Mouse (Mus musculus) thymus, postnatal 0 days (tissue): Measurements from ENCODE around the gene Gm26620. TPM values are rescaled to one million over a fixed set of nuclear protein-coding genes. Genes with fewer than 3 reads are reported as not detected.

Experiments
- DNase-seq: peaks from one replicate; pipeline ENCODE4 v3.0.0-alpha.2; 2015; ENCODE audit warnings: low spot score
- polyA plus RNA-seq: library from polyadenylated mRNA; unstranded; fragments of >200 nt; fragmentation: Nextera tagmentation; extraction: Ambion mirVana; gene quantifications from 2 replicates; pipeline ENCODE4 v1.2.1, GENCODE M21; 2015

Gm26620 gene
- polyA plus RNA-seq, result 0.34 and 0.45 TPM in 2 replicates

DNA sequence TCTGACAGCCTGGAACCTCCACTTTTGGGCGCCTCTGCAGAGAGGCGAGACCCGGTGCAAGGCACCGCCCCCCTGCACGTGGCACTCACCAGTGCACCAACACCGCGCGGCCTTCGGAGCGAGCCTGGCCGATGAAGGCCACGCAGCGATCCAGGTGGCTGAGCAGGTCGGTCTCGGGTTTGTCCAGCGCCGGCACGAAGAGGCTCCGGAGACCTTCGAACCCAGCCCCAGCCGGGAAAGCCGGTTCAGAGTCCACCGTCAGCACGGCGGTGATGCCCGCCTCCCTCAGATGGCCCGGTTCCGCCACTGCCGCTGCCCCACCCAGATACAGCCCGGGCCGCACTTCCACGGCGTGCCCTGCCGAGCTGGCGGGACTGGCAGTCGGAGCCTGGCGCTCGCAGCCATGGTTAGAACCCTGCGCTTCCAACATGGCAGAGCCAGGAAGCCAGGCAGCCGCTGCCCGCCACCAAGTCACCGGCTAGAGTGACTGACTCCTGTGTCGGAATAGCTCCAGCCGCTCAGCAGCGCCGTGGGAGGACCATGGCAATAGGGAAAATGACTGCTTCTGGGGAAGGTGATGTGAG, at the start of gene Gm26620, which contains the start of gene Dusp12:
Gm26620 (plus strand) TSS at position 88 of the 584 bp plus-strand sequence.
Dusp12 (minus strand) TSS at position 563 of the 584 bp plus-strand sequence.
- peak; percentile 88 for DNase-seq

DNA sequence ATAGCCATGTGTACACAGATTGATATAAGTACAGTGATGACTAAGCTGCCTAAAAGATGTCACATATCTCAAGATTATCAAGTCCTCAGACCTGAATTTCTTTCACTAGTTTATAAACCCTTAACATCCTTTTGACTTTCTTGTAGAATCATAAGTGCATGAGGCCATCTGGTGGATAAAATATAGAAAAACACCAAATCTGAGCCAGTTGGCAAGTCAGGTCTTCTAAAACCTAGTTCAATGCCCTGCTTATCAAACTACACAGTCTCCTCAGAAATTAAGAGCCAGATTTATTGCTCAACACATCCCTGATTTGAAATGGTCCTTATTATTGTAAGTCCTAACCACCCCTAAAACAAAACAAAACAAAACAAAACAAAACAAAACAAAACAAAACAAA, 45.2 kb upstream of the Gm26620 start:
- peak; percentile 57 for DNase-seq

DNA sequence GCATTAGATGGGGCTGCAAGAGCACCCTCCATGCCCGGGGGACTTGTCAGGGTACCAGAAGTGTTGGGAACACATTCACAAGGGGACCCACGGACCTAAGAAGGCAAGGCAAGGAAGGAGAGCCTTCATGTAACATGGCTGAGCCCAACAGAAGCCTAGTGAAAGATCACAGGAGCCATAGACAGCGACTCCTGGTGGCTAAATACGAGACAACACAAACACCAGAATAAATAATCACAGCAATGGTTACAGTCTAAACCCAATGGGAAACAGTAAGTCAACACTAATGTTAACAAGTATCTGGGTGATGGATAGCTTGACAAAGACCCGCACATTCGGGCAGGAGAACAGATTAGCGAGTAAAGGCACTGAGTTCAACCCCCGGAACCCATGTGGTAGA, 40.5 kb upstream of the Gm26620 start:
- DNase-seq, result peak; percentile 56

DNA sequence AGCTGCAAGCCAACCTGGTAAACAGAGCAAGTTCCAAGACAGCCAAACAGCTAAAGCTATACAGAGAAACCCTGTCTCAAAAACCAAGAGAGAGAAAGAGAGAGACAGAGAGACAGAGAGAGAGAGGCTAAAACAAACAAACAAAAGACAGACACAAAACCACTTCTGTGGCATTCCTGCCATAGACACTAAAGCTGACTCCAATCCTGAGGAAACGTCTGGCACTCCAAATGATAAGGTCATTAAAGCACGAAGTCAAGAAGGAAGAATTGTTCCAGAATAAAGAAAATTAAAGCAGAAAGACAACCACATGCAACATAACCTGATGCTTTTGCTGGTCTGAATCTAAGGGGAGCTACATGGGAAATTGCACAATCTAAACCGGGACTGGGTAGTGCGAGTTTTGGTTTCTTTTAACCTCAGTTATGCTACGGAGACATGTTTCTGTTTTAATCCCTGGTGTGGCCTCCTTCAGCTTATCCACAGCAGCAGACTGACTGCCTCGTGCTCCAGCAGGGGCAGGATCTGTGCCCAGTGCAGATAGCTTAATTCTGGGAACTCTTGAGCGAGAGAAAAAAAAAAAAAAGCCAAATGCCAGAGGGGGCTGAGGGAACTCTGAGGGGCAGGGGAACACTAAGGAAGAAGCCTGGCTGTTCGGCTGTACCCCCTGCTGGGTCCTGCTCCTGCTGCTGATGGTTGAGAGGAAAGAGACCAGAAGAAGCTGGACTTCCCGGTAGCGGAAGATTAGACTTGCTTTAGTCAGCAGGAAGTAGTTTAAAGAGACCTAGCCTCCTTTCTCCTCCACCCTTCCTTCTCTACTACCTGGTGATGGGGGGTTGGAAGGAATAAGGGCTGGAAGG, 39.2 kb upstream of the Gm26620 start:
- no peak for DNase-seq

DNA sequence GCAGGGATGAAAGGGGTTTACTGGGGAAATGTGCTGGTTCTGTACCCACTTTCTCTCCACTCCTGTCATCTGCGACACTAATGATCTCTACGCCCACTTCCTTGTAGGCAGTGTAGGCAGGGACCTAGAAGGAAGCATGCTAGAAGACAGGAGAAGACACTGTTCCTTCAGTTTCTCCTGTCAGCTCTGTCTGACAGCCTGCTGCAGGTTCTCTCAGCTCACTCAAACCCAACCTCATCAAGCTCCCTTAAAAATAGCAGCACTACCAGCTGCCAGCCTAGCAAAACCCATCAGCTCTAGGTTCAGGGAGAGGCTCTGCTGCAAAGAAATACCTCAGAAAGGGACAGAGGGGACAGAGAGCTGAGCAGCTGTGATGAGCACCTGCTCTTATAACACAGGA, 34.9 kb upstream of the Gm26620 start:
- DNase-seq, result no peak

DNA sequence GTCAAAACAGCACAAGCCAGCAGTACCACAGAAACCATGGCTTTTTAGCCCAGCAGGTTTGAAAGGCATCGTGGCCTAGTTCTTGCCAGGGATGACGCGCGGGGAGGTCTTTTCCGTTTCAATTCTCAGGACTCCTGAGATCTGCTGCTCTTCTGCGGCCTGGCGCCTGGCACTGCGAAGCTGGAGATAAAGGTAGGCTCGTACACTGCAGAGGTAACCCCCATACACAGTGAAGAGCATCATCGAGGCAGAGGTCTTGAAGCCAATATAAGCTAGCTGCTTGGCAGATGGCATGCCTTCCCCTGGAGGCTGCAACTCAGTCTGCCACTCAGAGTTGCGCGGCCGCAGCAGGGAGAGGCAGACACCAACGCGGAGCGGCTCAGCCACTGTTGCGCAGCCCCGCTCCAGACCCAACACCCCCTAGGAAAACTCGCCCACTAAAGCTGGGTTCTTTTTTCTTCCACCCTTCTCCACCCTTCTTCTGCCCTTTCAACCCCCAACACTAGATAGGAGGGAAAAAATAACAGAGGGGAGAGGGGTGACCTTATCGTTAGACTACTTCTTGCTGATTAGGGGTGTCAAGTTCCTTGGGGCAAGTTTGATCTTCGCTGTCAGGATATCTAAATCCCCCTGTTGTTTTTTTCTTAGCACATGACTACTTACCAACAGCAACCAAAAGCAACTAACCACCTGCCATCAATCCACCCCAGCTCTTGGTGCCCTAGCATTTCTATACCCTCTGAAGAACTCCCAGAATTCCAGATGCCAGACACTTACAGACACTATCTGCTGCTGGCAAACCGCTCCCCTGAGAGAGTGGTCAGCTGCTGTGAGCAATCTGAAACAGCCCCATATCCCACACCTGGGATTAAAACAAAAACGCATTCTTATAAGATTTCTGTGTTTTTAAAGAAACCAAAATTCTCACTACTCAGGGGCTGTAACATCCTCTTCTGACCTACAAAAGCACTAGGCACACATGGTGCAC, 33.9 kb upstream of the Gm26620 start:
- no peak for DNase-seq

DNA sequence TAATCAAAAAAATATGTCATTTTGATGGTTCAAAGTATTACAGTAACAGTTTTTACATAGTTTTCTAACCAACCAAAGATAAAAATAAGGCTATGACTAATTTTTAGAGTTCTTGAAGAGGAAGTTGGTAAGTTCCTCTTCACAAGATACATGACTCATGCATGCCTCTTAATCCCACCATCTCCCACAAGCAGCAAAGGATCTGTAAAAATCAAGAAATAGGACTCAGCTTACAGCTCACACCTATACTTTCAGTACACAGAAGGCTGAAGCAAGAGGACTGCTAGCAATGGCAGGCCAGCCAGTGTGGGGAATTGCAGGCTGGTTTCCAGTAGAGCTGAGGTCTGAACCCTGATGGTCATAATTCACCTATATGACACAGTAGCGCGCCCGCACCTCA, 31.3 kb upstream of the Gm26620 start:
- DNase-seq, result no peak

DNA sequence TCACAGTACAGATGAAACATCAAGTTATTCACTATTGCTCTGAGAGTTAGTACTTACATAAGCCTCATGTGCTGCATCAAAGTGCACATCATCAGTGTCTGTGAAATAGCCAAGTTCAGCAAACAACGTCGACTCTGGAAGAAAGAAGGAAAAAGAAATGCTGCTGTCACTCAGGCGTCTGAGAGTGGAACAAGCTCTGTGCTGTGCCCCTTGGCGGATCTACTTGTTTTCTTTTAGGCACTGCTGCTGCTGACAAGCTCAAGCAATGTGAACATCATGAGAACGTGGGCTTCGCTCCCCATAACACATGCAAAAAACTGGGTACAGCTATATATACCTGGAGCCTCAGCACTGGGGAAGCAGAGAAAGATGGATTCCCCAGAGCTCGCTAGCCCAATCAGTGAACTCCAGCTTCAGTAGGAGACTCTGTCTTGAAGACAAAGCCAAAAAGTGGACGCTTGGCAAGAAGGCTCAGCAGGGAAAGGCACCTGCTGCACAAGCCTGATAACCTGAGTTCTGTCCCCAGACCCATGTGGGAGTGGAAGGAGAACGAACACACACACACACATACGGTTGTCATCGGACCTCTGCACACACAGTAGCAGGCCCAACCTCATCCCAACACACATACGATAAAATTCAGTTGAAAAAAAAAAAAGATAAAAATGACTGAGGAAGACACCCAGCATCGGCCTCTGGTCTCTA, 29.7 kb upstream of the Gm26620 start:
- no peak for DNase-seq

DNA sequence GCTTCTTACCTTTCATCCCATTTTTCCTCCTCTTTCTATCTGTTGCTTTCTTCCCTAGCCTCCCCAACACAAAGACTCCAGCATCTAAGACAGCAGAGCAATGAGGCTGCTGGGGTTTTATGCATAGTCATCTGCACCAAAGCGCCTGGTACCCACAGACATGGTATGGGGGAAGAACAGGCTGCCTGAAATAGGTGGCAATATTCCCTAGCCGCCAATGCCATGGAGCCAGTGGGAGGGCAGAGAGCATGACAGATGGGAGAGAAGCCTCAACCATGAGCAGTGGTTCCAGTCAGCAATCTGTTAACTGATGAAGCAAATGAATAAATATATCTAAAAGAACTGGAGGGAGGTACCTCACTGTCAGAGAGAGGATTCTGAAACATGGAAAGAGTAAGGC, 27.5 kb upstream of the Gm26620 start:
- no peak for DNase-seq

DNA sequence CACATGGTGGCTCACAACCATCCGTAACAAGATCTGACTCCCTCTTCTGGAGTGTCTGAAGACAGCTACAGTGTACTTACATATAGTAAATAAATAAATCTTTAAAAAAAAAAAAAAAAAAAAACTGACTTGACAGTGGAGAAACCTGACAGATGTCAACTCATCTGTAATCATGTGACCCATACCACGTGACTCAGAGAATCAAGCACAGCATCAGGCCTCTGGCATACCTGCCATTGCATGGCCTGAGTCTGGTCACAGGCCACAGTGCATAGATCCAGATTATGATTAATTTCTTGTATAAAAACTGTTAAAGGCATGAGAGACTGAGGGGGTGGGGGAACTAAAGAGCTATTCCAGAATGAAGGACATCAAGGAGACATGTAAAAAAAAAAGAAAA, 26.0 kb upstream of the Gm26620 start:
- no peak for DNase-seq

DNA sequence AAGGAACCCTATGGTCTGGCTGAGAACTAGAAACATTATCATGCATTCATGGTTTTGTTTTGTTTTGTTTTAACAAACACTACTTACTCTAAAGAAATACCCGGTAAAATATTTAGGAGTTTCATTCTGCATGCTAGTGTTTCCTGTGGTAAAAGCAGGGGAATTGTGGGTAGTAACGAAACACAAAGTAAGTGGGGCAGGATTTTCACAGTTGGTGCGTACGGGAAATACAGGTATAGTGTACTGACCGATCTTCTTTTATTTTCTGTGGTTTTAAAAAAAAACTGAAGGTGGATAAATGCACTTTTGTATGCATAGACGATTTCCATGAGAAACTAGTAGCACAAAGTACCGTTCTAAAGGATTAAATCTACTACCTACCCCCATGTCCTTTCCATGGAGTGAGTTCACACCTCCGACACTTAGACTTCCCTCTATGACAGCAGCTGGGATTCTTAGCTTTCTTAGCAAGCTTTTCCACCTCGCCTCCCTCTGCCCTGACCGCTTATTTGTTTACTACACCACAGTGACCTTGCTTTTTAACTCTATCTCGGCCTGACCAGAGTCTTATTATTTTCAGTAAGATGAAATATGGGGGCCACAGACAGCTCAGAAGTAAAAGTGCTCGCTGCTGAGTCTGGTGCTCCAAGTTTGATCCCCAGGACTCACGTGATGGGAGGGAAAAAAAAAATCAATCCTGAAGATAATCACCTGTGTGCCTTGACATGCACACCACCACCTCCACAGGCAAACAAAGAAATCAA, 23.0 kb upstream of the Gm26620 start:
- DNase-seq, result no peak

DNA sequence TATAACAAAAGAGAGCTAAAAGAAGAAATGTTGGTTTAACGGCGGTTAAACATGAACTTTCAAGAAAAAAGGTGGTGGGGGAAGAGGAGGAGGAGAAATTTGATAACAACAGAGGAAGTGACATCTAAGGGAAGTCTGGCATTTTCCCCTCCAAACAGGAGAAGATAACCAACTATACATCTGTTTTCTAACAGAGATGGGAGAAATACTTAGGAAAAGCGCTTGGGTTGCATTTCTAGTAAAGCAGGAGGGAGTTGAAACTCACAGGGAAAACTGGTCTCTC, 22.5 kb upstream of the Gm26620 start:
- DNase-seq, result no peak

DNA sequence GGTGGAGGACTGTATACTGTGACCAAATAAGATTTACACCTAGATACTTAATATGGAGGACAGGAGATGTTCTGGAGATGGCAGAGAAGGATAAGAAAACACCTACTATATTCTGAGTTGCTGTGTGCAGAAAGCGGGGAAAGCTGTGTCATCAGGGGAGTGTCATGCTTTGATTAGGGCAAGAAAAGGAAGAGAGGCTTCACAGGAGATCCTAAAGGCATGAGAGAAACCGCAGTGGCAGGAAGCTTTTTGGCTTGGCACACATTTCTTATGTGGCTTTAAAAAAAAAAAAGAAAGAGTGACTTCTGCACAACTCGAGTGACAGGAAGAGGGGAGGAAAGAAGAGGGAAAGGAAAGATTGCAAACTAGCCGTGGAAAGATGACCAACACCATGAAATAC, 21.8 kb upstream of the Gm26620 start:
- peak; percentile 66 for DNase-seq

DNA sequence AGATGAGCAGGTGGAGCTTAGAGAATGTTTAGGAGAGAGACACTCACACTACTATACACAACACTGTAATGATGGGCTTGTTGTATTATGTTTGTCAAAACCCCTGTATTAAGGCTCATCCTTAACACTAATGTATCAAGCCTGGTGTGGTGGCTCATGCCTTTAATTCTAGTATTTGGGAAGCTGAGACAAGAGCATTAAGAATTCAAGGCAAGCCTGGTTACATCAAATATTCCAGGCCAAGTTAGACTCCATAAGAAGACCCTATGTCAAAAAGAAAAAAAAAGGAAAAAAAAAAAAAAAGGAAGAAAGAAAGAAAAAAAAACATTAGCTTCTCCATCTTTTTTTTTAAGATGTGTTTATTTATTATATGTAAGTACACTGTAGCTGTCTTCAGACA, 20.6 kb upstream of the Gm26620 start:
- no peak for DNase-seq

DNA sequence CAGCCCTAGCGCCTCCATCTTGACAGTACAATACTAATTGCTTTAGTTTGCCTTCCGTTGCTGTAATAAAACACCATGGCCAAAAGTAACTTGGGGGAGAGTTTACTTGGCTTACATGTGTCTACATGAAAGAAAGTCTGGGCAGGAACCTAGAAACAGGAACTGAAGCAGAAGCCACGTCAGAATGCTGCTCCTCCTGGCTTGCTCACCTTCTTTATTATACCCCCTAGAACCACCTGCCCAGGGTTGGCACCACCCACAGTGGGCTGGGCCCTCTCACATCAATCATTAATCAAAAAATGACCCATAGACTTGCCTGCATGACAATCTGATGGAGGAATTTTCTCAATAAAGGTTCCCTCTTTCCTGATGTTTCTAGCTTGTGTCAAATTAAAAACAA, 20.1 kb upstream of the Gm26620 start:
- no peak for DNase-seq

DNA sequence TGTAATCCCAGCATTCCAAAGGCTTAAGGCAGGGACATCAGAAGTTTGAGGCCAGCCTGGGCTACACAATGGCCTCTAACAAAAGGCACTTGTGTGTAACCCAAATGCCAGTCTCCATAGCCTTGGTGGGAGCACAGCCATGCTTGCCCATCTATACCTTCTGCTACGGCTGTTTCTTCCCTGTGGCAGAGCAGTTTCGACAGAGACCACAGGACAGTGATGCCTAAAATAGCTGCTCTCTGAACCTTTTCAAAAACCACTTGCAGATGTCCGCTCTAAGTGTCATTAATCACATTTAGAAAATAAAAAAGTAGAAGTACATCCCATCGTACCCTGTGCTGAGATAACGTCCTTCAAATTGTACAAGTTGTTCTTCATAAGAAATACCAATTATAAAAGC, 19.5 kb upstream of the Gm26620 start:
- DNase-seq, result no peak

DNA sequence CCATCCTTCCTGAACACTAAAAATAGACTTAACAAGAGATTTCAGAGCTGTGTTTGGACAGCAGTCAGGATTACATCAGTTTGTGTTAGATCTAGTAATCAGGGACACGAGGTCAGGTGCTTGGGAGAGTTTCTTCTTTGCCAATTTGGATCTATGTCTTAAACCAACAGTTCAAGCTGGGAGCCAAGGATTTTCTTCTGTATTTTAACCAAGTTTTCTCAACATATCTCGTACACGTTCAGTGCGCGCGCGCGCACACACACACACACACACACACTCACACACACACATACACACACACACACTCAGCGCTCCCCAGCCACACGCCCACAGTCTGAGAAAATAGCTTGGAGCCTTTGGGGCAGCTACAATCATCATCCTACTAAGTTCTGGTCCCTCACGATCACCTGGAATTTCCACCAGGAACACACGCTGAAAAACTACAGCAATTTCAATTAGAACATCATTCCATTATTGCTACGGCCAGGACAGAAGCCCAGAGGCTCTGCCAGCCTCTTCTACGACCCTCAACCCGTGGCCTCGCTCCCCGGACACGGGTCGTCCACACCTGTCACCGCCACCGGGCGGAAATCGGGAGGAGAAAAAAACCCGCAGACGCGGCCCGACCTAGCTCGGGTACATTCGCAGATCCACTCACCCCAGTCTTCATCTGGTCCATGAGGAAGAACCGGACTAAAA, 17.7 kb upstream of the Gm26620 start:
- DNase-seq, result peak; percentile 27

DNA sequence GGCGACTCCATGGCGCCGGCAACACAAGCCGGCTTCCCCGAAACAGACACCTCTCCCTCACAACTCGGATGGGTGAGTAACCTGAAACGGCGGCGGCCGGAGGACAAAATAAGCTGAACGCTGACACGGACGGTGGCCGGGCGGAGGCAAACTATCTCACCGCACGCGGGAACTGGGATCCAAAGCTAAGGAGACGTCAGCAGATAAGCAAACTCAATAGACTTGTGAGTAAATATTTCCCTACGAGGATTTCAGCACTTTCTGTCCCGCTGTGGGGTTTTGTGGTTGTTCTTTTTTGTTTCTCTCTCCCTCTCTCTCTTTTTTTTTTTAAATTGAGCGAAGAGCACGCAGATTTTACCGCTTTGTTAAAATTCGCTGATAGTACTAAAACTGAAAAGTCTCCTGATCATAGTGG, 17.2 kb upstream of the Gm26620 start, which contains the start of gene Atf6:
Atf6 (minus strand) TSS at position 81 of the 415 bp plus-strand sequence.
- peak; percentile 90 for DNase-seq

DNA sequence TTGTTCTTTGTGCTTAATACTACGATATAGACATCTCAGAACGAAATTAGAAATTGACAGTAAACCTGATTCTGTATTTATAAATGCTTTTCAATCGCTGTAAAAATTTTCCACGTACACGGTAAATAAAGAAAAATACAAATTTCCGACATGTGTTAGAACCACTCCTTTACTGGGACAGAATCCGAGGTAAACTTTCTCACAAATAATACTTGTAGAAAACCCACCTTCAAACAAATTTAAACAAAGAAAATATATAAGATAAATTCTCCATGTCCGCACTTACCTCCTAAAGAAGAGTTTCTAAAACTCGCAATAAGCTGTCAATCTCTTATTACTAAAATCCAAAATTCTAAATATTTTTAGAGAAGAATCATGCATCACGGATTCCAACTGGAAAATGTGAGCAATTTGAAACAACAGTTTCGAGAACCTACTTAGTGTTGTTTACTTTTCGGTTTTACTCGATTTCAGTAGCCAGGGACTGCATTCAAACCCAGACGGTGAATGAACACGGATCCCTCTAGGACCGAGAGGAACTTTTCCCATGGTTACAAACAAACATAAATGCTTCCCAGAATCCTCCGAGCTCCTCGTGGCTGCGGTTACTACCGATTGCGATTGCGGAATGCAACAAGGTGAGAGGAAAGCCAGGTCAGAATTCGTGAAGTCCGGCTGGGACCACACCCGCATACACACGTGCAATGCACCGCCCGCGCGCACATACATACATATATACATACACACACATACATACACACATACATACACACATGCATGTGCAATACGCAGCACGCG, 16.6 kb upstream of the Gm26620 start:
- DNase-seq, result peak; percentile 59
